Mouse (Mus musculus): Measurements from ENCODE around the gene Tfcp2. TPM values are rescaled to one million over a fixed set of nuclear protein-coding genes. Genes with fewer than 3 reads are reported as not detected.

The Tfcp2 gene
- 3.0 and 5.2 TPM in 2 replicates for polyA plus RNA-seq (2012; rRNA removed; ENCODE audit: low replicate concordance)

GRCm38 (mm10) chr15:100551326-100552307 lies at the start of gene Tfcp2:
TSS of gene Tfcp2 (minus strand) at chr15:100552008.

GRCm38 (mm10) chr15:100599276-100600046 lies 47.7 kb upstream of the Tfcp2 start, which contains the start of gene Pou6f1:
TSS of gene Pou6f1 (minus strand) at chr15:100599984.

GRCm38 (mm10) chr15:100495102-100495501 lies 56.7 kb downstream of the Tfcp2 start, which contains the start of gene Csrnp2:
TSS of gene Csrnp2 (minus strand) at chr15:100495488.

GRCm38 (mm10) chr15:100468295-100469188 lies 83.3 kb downstream of the Tfcp2 start, which contains the start of gene Letmd1:
TSS of gene Letmd1 (plus strand) at chr15:100469023.

Other genes with a start within 250 kb of the Tfcp2 start
- gene Mettl7a1, start 247.9 kb downstream of the Tfcp2 start, polyA plus RNA-seq (2012; rRNA removed; ENCODE audit: low replicate concordance), result 15.9 and 19.0 TPM in 2 replicates
- not detected in 2 replicates for gene Mettl7a3, start 217.1 kb downstream of the Tfcp2 start, polyA plus RNA-seq (2012; rRNA removed; ENCODE audit: low replicate concordance)
- gene Methig1, start 198.9 kb downstream of the Tfcp2 start, polyA plus RNA-seq (2012; rRNA removed; ENCODE audit: low replicate concordance), result not detected in 2 replicates
- gene Mettl7a2, start 198.8 kb downstream of the Tfcp2 start, polyA plus RNA-seq (2012; rRNA removed; ENCODE audit: low replicate concordance), result not detected in 2 replicates
- gene Higd1c, start 187.5 kb downstream of the Tfcp2 start, polyA plus RNA-seq (2012; rRNA removed; ENCODE audit: low replicate concordance), result not detected in 2 replicates
- 0.15 and 0.36 TPM in 2 replicates for gene Gm5475, start 129.9 kb downstream of the Tfcp2 start, polyA plus RNA-seq (2012; rRNA removed; ENCODE audit: low replicate concordance)
- 44.9 and 232 TPM in 2 replicates for gene Slc11a2, start 126.9 kb downstream of the Tfcp2 start, polyA plus RNA-seq (2012; rRNA removed; ENCODE audit: low replicate concordance)
- gene Letmd1, start 83.0 kb downstream of the Tfcp2 start, polyA plus RNA-seq (2012; rRNA removed; ENCODE audit: low replicate concordance), result 26.7 and 30.6 TPM in 2 replicates
- 0.83 and 1.2 TPM in 2 replicates for gene Csrnp2, start 56.5 kb downstream of the Tfcp2 start, polyA plus RNA-seq (2012; rRNA removed; ENCODE audit: low replicate concordance)
- gene Pou6f1, start 48.0 kb upstream of the Tfcp2 start, polyA plus RNA-seq (2012; rRNA removed; ENCODE audit: low replicate concordance), result 5.4 and 7.8 TPM in 2 replicates
- gene Dazap2, start 63.3 kb upstream of the Tfcp2 start, polyA plus RNA-seq (2012; rRNA removed; ENCODE audit: low replicate concordance), result 673 and 965 TPM in 2 replicates
- gene Smagp, start 84.9 kb upstream of the Tfcp2 start, polyA plus RNA-seq (2012; rRNA removed; ENCODE audit: low replicate concordance), result 211 and 673 TPM in 2 replicates
- gene Bin2, start 117.5 kb upstream of the Tfcp2 start, polyA plus RNA-seq (2012; rRNA removed; ENCODE audit: low replicate concordance), result 4.1 and 7.8 TPM in 2 replicates
- 28.7 and 3,853 TPM in 2 replicates for gene Cela1, start 135.9 kb upstream of the Tfcp2 start, polyA plus RNA-seq (2012; rRNA removed; ENCODE audit: low replicate concordance)
- gene Galnt6, start 177.4 kb upstream of the Tfcp2 start, polyA plus RNA-seq (2012; rRNA removed; ENCODE audit: low replicate concordance), result 43.7 and 46.2 TPM in 2 replicates
- 0.38 and 0.72 TPM in 2 replicates for gene Slc4a8, start 209.7 kb upstream of the Tfcp2 start, polyA plus RNA-seq (2012; rRNA removed; ENCODE audit: low replicate concordance)